Mouse (Mus musculus): ENCODE measurements around the gene Cacna2d1. TPM values are rescaled to one million over a fixed set of nuclear protein-coding genes. Genes with fewer than 3 reads are reported as not detected.

The Cacna2d1 gene
- total RNA-seq, 2 experiments from 2014 or later = 196 to 198 TPM

DNA sequence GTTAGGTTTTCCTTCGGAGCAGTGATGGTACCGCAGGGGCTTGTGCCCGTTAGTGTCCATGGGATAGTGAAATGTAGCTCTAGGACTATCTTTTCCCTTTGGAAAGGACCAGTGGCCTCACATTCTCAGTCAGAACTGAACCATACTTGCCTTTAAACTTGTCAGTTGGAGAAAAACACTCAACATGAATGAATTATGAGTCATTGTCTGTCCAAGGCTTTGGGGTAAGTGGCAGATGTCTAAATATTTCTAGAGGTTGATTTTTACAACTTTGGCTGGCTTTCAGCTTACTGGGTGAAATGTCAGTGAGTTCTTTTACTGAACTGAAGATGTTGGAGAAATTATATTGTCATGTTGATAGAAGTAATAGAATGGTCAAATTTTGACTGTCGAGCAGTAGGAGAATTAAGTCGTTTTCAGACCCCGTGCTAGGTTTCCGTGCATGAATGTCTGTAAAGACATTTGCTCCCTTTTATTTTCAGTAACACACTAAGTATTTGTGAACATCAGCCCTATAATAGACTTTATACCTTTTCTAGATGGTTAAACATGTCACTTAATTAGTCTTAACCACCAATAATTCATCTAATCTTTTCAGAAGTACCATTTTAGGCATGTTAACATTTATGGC lies 50.9 kb downstream of the Cacna2d1 start:
- TF ChIP-seq CTCF (IDR thresholded peaks at IDR 0.05) = no peak
- intact Hi-C loops (cut with DNase I) = no loop called here
- DNase-seq (ENCODE audit: extremely low spot score in 1 of 2, low spot score in 2 of 2) = no peak
- H3K4me3 ChIP-seq = no peak overlapping the region
- H3K27ac ChIP-seq = no peak overlapping the region

DNA sequence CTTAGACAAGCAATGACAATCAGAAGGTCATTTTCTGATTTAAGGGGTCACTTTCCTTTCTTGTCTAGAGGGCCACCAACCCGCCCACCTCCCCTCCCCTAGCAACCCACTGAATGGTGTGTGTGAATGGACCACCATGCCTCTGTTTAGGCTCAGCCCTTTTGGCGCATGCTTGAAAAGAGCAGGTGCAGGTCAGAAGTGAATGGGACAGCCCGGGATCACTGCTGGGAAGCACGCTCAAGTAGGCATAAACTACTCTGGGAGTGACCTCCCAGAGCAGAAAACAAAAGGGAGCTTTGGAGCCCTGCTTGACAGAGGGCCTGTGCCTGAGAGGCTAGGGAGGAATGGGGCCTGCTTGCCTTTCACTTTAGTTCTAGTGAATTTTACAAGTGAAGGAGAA lies 51.4 kb downstream of the Cacna2d1 start:
- intact Hi-C loops (cut with DNase I) = no loop called here
- no peak for TF ChIP-seq CTCF (IDR thresholded peaks at IDR 0.05)
- DNase-seq (ENCODE audit: extremely low spot score in 1 of 2, low spot score in 2 of 2) = no peak
- Histone ChIP-seq H3K27ac (no peak overlapping the region), H3K4me3 (no peak overlapping the region)

DNA sequence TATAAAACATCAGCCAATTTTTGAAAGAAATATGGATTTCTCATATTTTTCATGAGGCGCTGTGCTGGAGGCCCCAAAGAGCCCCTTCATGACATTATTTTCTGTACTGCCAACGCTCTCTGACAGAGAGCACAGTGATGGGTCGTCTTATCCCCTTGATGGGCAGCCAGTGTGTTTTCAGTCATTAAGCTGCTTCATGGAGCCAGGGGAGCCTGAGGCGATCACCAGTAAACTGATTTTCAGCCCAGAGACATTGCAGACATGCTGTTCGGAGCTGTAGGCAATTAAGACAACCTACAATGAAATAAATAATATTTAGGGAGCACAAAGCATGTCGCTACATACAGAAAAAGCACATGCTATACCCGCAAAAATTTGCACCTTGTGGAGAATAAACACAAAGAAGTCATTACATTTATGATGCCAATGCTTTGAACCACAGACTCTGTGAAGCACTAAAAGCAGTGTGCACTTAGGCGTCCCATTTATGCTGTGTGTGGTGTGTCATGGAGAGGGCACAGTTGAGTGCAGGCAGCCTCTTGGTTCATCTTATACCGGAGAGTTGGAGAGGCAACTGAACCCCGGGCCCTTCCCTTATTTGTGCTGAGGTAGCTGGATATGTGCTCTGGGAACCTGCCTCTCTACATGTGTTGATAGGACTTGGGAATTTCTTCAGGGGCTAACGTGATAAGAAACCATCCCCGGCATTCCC lies 57.1 kb downstream of the Cacna2d1 start:
- TF ChIP-seq CTCF (IDR thresholded peaks at IDR 0.05) = no peak
- intact Hi-C loops (cut with DNase I) = no loop called here
- no peak for DNase-seq (ENCODE audit: extremely low spot score in 1 of 2, low spot score in 2 of 2)
- Histone ChIP-seq H3K27ac (no peak overlapping the region), H3K4me3 (no peak overlapping the region)

DNA sequence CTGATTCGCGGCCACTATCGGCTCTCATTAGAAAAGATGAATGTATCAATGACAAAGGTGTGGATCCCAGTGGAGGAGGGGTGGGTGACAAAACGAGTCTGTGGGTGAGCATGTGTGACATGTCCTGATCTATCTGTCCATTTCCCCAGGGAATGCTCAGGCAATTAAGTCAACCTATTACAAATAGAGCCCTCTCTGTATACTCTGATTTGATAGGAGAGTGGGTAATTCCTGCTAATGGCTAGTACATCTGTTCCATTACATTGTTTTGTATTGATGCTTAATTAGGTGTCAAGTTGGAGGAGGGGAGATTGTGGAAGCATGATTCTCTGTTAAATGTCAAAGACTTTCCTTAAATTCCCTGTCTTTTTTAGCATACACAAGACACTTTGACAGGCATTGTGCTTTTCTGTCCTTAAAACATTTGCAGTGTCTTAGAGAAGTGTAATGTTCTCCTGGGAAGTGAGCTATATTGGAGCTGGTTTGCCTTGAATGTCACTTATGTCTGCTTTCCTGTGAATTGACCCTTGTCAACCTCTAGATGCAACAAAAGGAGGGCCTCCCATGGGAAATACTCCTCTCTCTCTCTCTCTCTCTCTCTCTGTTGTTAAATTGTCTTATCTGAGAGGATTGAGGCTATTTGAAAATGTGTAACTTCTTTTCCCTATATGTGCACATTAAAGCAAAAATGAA lies 58.9 kb downstream of the Cacna2d1 start:
- Histone ChIP-seq H3K27ac (no peak overlapping the region), H3K4me3 (no peak overlapping the region)
- intact Hi-C loops (cut with DNase I) = no loop called here
- no peak for DNase-seq (ENCODE audit: extremely low spot score in 1 of 2, low spot score in 2 of 2)
- no peak for TF ChIP-seq CTCF (IDR thresholded peaks at IDR 0.05)

DNA sequence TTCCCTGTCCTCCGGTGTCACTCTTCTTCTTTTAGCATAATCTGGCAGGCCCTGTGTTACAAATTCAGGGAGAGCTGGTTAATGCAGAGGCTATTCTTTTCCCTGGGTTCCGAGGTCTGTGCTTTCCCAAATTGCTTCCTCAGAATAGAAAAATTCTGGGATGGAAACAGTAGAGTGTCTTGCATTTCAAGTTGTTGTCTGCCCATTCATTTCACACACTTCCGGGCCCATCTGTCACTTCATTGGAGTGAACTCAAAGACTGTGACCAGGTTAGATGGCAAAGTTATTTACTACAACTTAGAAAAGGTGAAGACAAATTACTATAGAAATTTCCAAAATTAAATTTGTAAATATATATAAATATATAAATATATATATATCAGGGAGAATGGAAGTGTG lies 62.7 kb downstream of the Cacna2d1 start:
- intact Hi-C loops (cut with DNase I) = no loop called here
- DNase-seq (ENCODE audit: extremely low spot score in 1 of 2, low spot score in 2 of 2) = no peak
- no peak for TF ChIP-seq CTCF (IDR thresholded peaks at IDR 0.05)
- no peak overlapping the region for H3K4me3 ChIP-seq
- H3K27ac ChIP-seq = no peak overlapping the region

DNA sequence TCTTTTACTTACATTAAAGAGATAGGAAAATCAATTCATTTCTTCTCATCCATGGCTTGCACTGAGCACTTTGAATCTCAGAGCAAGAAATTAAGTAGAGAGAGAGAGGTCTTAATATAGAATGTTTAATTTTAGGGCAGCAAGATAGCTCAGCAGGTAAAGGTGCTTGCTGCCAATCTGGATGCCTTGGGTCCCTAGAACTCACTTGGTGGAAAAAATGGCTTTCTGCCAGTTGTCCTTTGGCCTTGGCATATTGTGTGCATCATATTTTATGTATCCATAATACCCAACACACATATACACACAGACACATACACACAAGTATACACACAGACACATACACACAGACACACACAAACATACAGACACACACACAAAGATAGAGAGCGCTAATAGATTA lies 63.3 kb downstream of the Cacna2d1 start:
- H3K4me3 ChIP-seq = no peak overlapping the region
- intact Hi-C loops (cut with DNase I) = no loop called here
- H3K27ac ChIP-seq = no peak overlapping the region
- TF ChIP-seq CTCF (IDR thresholded peaks at IDR 0.05) = no peak
- DNase-seq (ENCODE audit: extremely low spot score in 1 of 2, low spot score in 2 of 2) = no peak

DNA sequence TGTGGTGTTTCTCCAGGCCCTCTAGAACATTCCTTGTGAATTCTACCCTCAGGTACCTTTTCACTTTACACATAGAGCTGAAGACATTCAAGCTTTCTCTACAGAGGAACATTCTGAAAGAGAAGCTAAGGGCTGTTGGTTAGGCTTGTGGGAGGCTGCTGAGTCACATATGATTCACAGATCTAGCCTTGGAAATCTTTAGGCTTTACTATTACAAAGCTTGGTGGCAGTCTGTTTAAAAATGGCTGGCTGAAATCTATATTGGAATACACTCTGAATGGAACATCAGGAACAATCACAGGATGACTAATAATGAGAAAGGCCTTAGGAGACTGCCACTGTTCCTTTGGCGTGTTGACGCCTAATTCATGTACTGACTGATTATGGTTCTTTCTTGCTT lies 66.4 kb downstream of the Cacna2d1 start:
- Histone ChIP-seq H3K4me3 (no peak overlapping the region), H3K27ac (peak overlapping the region; percentile 8; the same call in 1 of the 2 replicates)
- intact Hi-C loops (cut with DNase I) = no loop called here
- DNase-seq (ENCODE audit: extremely low spot score in 1 of 2, low spot score in 2 of 2) = peak in 1 of 2 experiments; percentile 16
- TF ChIP-seq CTCF (IDR thresholded peaks at IDR 0.05) = no peak

DNA sequence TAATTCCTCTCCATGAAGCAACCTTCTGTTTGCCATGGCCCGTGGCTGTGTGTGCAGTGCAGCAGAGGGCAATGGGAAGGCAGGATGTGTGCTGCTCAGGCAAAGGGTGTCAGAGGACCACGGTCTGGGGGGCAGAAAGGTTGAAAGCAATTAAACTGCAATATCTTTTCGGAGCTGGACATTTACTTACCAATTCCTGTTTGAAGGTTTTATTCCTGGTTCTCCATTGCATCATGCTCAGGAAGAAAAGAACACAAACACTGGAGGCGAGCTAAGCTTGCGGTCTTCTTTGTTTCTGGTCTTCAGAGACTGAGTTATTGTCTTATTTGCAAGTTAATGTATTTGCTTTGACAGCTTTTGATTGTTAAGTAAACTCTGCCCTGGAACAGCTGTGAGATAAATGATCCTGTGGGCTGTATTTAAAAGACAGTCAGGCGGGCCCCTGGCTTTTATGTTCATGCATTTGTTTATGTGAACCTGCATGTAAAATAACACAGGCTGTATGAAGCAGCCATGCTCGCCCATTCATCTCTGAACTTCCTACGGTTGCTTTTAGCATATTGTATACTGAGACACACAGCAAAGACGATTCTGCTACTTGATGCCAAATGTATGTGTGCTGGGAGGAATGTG lies 68.1 kb downstream of the Cacna2d1 start:
- no peak overlapping the region for H3K27ac ChIP-seq
- TF ChIP-seq CTCF (IDR thresholded peaks at IDR 0.05) = no peak
- no peak overlapping the region for H3K4me3 ChIP-seq
- intact Hi-C loops (cut with DNase I) = no loop called here
- DNase-seq (ENCODE audit: extremely low spot score in 1 of 2, low spot score in 2 of 2) = no peak

DNA sequence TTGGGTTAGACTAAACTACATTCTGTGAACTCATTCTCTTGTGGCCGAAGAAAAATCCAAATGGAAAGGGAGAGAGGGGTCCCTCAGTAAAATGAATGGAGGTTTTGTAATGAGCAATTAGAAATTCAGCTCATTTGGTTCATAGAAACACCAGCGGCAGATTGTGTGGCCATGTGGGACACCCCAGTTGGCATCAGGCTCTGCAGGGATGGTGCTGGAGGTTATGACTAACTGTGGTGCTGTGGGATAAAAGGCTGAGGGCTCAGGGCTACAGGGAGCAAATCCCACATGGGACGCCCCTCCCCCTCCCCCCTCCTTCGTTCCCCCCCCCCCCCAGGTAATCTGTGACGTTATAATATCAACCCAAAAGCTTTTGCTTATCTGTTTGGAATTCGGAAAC lies 69.8 kb downstream of the Cacna2d1 start:
- DNase-seq (ENCODE audit: extremely low spot score in 1 of 2, low spot score in 2 of 2) = no peak
- intact Hi-C loops (cut with DNase I) = loop anchor here (2.0 kb wide), 1 partner anchor 70 kb away; the partner anchor contains the start of gene Cacna2d1
- TF ChIP-seq CTCF (IDR thresholded peaks at IDR 0.05) = no peak
- H3K4me3 ChIP-seq = no peak overlapping the region
- H3K27ac ChIP-seq = no peak overlapping the region

DNA sequence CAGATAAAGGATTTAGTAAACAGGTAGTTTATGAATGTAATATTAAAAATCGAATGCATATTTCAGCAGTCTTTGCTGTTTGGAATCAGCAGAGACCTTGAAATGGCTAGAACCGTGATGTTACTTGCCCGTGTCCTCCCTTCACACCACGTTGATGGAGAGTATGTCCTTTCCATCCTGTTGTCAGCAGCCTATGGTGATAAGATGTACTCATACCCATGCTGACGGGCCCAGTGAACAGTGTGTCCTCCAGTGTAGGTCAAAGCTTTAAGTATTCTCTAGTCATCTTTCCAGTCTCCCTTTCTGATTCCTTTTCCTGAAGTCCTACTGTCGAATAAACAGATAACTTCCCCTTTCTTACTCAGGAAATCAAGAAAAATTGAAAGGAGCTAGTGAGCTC lies 72.5 kb downstream of the Cacna2d1 start:
- no peak for DNase-seq (ENCODE audit: extremely low spot score in 1 of 2, low spot score in 2 of 2)
- intact Hi-C loops (cut with DNase I) = loop anchor here (5.0 kb wide), 1 partner anchor 285 kb away; no protein-coding TSS in a partner anchor
- no peak overlapping the region for H3K4me3 ChIP-seq
- no peak overlapping the region for H3K27ac ChIP-seq
- TF ChIP-seq CTCF (IDR thresholded peaks at IDR 0.05) = no peak

DNA sequence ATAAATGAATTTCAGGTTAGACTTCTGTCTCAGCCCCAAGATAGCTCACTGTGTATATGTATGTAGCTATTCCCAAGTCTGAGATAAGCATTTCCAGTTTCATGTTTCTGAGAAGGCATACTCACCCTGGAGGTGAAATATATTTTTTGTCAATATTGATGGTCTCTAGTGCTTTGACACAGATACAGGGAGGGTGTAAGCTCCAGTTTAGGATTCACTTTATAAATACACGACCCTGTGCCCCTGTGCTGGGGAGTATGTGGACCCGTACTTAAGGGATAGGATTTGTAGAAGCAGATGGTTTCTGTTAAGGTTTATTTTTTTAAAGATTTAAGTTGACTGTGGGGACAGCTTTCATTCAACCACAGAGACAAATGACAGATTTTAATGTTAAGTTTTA lies 79.2 kb downstream of the Cacna2d1 start:
- no peak for TF ChIP-seq CTCF (IDR thresholded peaks at IDR 0.05)
- Histone ChIP-seq H3K27ac (no peak overlapping the region), H3K4me3 (no peak overlapping the region)
- DNase-seq (ENCODE audit: extremely low spot score in 1 of 2, low spot score in 2 of 2) = no peak
- intact Hi-C loops (cut with DNase I) = no loop called here

DNA sequence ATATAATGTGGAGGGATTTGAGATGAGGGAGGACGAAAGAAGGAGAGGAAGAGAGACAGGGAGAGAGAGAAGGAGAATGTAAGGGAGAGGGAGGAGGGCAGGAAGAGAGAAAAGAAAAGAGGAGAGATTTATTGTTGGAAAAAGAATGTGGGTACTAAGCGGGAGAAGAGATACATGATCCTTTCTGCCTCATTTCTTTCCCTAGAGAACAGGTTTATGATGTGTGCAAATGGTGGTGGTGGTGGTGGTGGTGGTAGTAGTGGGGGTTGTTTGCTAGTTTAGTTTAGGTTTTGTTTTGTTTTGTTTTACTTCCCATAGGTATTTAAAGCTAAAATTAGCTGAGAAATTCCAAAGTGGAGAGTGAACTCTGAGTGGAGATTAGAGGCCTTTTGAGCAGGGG lies 79.9 kb downstream of the Cacna2d1 start:
- intact Hi-C loops (cut with DNase I) = no loop called here
- no peak overlapping the region for H3K4me3 ChIP-seq
- no peak for DNase-seq (ENCODE audit: extremely low spot score in 1 of 2, low spot score in 2 of 2)
- no peak for TF ChIP-seq CTCF (IDR thresholded peaks at IDR 0.05)
- H3K27ac ChIP-seq = no peak overlapping the region

Measured in left cerebral cortex, adult 2 months (tissue).